Mouse (Mus musculus) stomach, embryonic 16.5 days (tissue): ENCODE data around the gene BC048679. TPM values are rescaled to one million over a fixed set of nuclear protein-coding genes. Genes with fewer than 3 reads are reported as not detected.
"Not testable (repeated sequence)": the region's sequence is repeated elsewhere in the genome, so short reads cannot be mapped to it uniquely, and the experiment has no call there.

Source experiments
- ATAC-seq: fragments of 200-750 bp; cut with Nextera tagmentation; 2 replicates; pipeline ENCODE4 v1.8.0; 2017; ENCODE audit warnings: moderate number of reproducible peaks, moderate TSS enrichment; ENCODE audit not compliant: insufficient read depth, low FRiP score
- H3K27ac ChIP-seq: fragments of 300-500 bp; sonication (generic); 2 replicates; pipeline ENCODE4 v1.5.1; 2014; ENCODE audit warnings: low read length
- H3K27me3 ChIP-seq: fragments of 300-500 bp; sonication (generic); 2 replicates; pipeline ENCODE4 v1.6.1; 2014; ENCODE audit warnings: low read length, control low read depth, mixed read lengths; ENCODE audit not compliant: control insufficient read depth, insufficient read depth
- H3K36me3 ChIP-seq: fragments of 300-500 bp; sonication (generic); 2 replicates; pipeline ENCODE4 v1.6.1; 2014; ENCODE audit warnings: low read length; ENCODE audit not compliant: control insufficient read depth, insufficient read depth
- H3K4me1 ChIP-seq: fragments of 300-500 bp; sonication (generic); 2 replicates; pipeline ENCODE4 v1.6.1; 2014; ENCODE audit warnings: low read length, control low read depth, mixed read lengths; ENCODE audit not compliant: control insufficient read depth, insufficient read depth
- H3K4me2 ChIP-seq: fragments of 300-500 bp; sonication (generic); 2 replicates; pipeline ENCODE4 v1.6.1; 2014; ENCODE audit warnings: low read depth, low read length, mixed read lengths
- H3K4me3 ChIP-seq: fragments of 300-500 bp; sonication (generic); replicated peaks from 2 replicates; pipeline ENCODE4 v1.5.1; 2014; ENCODE audit warnings: mild to moderate bottlenecking, low read length
- H3K9ac ChIP-seq: fragments of 300-500 bp; sonication (generic); 2 replicates; pipeline ENCODE4 v1.6.1; 2014; ENCODE audit warnings: low read length
- H3K9me3 ChIP-seq: fragments of 300-500 bp; sonication (generic); replicated peaks from 2 replicates; pipeline ENCODE4 v1.6.1; 2016; ENCODE audit warnings: low read length, control low read depth; ENCODE audit not compliant: control insufficient read depth
- WGBS: fragments of 180-500 bp; shearing (Covaris S2); extraction: QIAGEN DNeasy Blood & Tissue Kit; methylation state at CpG from one replicate; pipeline ENCODE4 v1.1.7; 2014; 5-methylcytosine and 5-hydroxymethylcytosine counted together
- polyA plus RNA-seq: library from polyadenylated mRNA; unstranded; fragments of >200 nt; fragmentation: Nextera tagmentation; extraction: Ambion mirVana; gene quantifications from 2 replicates; pipeline ENCODE4 v1.2.1, GENCODE M21; 2015

The BC048679 gene
- polyA plus RNA-seq, 1 experiment from 2014 or later = not detected

GRCm38 (mm10) chr7:81489649-81490048, 8.4 kb downstream of the BC048679 start:
- no peaks in the 10 kb centered on the region for H3K9me3 ChIP-seq
- no peaks in the 10 kb centered on the region for H3K36me3 ChIP-seq
- H3K9ac ChIP-seq = no peak overlapping the region
- WGBS = 8% methylated on average over 9 of the region's 9 CpGs
- H3K4me1 ChIP-seq = peaks cover 4% of the 10 kb centered on the region; the same call in 1 of the 2 replicates
- peaks cover 3% of the 10 kb centered on the region; the same call in 1 of the 2 replicates for H3K27me3 ChIP-seq
- no peak overlapping the region for H3K4me2 ChIP-seq
- H3K4me3 ChIP-seq = no peak overlapping the region
- no peak overlapping the region for H3K27ac ChIP-seq
- no peak for ATAC-seq

- Histone ChIP-seq H3K4me3 (no peak overlapping the region), H3K4me1 (no peaks in the 10 kb centered on the region), H3K9me3 (no peaks in the 10 kb centered on the region), H3K9ac (no peak overlapping the region), H3K4me2 (no peak overlapping the region), H3K27me3 (peaks cover 13% of the 10 kb centered on the region), H3K27ac (no peak overlapping the region), H3K36me3 (no peaks in the 10 kb centered on the region)
- 11% methylated on average over 8 of the region's 8 CpGs for WGBS
- no peak for ATAC-seq
Measured at GRCm38 (mm10) chr7:81480800-81481199, 17.3 kb downstream of the BC048679 start.

GRCm38 (mm10) chr7:81479531-81480090, 18.5 kb downstream of the BC048679 start:
- Histone ChIP-seq H3K9me3 (no peaks in the 10 kb centered on the region), H3K4me3 (no peak overlapping the region), H3K27ac (no peak overlapping the region), H3K27me3 (peaks cover 13% of the 10 kb centered on the region), H3K36me3 (no peaks in the 10 kb centered on the region), H3K4me1 (no peaks in the 10 kb centered on the region), H3K9ac (no peak overlapping the region), H3K4me2 (no peak overlapping the region)
- ATAC-seq = no peak
- WGBS = 65% methylated on average over 3 of the region's 3 CpGs

GRCm38 (mm10) chr7:81478261-81478660, 19.8 kb downstream of the BC048679 start:
- ATAC-seq, H3K4me2 ChIP-seq: not testable (repeated sequence)

GRCm38 (mm10) chr7:81476833-81477232, 21.2 kb downstream of the BC048679 start:
- H3K4me3 ChIP-seq = no peak overlapping the region
- no peak overlapping the region for H3K27ac ChIP-seq

More at GRCm38 (mm10) chr7:81478261-81478660, 19.8 kb downstream of the BC048679 start:
- peaks cover 13% of the 10 kb centered on the region for H3K27me3 ChIP-seq
- H3K4me1 ChIP-seq, H3K27ac ChIP-seq, H3K9ac ChIP-seq, H3K9me3 ChIP-seq, H3K36me3 ChIP-seq, H3K4me3 ChIP-seq: not testable (repeated sequence)

GRCm38 (mm10) chr7:81475221-81475620, 22.9 kb downstream of the BC048679 start:
- Histone ChIP-seq H3K9ac (no peak overlapping the region), H3K4me2 (no peak overlapping the region), H3K27me3 (peaks cover 13% of the 10 kb centered on the region), H3K36me3 (no peaks in the 10 kb centered on the region), H3K4me3 (no peak overlapping the region), H3K27ac (no peak overlapping the region), H3K9me3 (no peaks in the 10 kb centered on the region), H3K4me1 (no peaks in the 10 kb centered on the region)
- WGBS = 70% methylated on average over 3 of the region's 3 CpGs
- ATAC-seq = no peak

More at GRCm38 (mm10) chr7:81476833-81477232, 21.2 kb downstream of the BC048679 start:
- no peaks in the 10 kb centered on the region for H3K36me3 ChIP-seq
- no peak for ATAC-seq
- H3K9ac ChIP-seq = no peak overlapping the region
- WGBS = 3% methylated on average over 24 of the region's 24 CpGs
- H3K27me3 ChIP-seq = peaks cover 13% of the 10 kb centered on the region
- no peak overlapping the region for H3K4me2 ChIP-seq
- no peaks in the 10 kb centered on the region for H3K4me1 ChIP-seq
- H3K9me3 ChIP-seq = no peaks in the 10 kb centered on the region

GRCm38 (mm10) chr7:81464906-81465450, 33.1 kb downstream of the BC048679 start:
- no peak overlapping the region for H3K27ac ChIP-seq
- no peak for ATAC-seq
- no peaks in the 10 kb centered on the region for H3K9me3 ChIP-seq
- 74% methylated on average over 9 of the region's 9 CpGs for WGBS
- no peak overlapping the region for H3K9ac ChIP-seq
- H3K27me3 ChIP-seq = peaks cover 3% of the 10 kb centered on the region; the same call in 1 of the 2 replicates
- H3K4me3 ChIP-seq = no peak overlapping the region
- no peak overlapping the region for H3K4me2 ChIP-seq
- no peaks in the 10 kb centered on the region for H3K36me3 ChIP-seq
- H3K4me1 ChIP-seq = no peaks in the 10 kb centered on the region

- H3K36me3 ChIP-seq = no peaks in the 10 kb centered on the region
- H3K27me3 ChIP-seq = peaks cover 6% of the 10 kb centered on the region; the same call in 1 of the 2 replicates
- no peak overlapping the region for H3K4me2 ChIP-seq
- H3K9me3 ChIP-seq = no peaks in the 10 kb centered on the region
- H3K27ac ChIP-seq = no peak overlapping the region
- no peak overlapping the region for H3K4me3 ChIP-seq
- H3K4me1 ChIP-seq = no peaks in the 10 kb centered on the region
- ATAC-seq = no peak
- 3% methylated on average over 4 of the region's 4 CpGs for WGBS
- no peak overlapping the region for H3K9ac ChIP-seq
Measured at GRCm38 (mm10) chr7:81464116-81464515, 34.0 kb downstream of the BC048679 start.

- WGBS = 81% methylated on average over 3 of the region's 3 CpGs
- Histone ChIP-seq H3K9me3 (no peaks in the 10 kb centered on the region), H3K4me1 (no peaks in the 10 kb centered on the region), H3K27ac (no peak overlapping the region), H3K4me2 (no peak overlapping the region), H3K9ac (no peak overlapping the region), H3K36me3 (no peaks in the 10 kb centered on the region), H3K27me3 (peaks cover 6% of the 10 kb centered on the region; the same call in 1 of the 2 replicates), H3K4me3 (no peak overlapping the region)
- ATAC-seq = no peak
Measured at GRCm38 (mm10) chr7:81462815-81463214, 35.3 kb downstream of the BC048679 start.
